Mouse (Mus musculus): ENCODE results near the gene Gm45753. TPM values are rescaled to one million over a fixed set of nuclear protein-coding genes. Genes with fewer than 3 reads are reported as not detected.

Gm45753 gene
- total and polyA plus RNA-seq, 3 experiments, result not detected

- TF ChIP-seq CTCF (IDR thresholded peaks at IDR 0.05) (no peak), POLR2A (IDR thresholded peaks at IDR 0.05; ENCODE audit: insufficient read depth, low read depth, low read length) (no peak), EP300 (IDR thresholded peaks at IDR 0.05; ENCODE audit: insufficient read depth, low read depth, low read length) (no peak)
- 44% methylated on average over 1 of the region's 1 CpGs for WGBS
- Histone ChIP-seq H3K4me1 (ENCODE audit: control insufficient read depth, insufficient read depth, low read length) (no peaks in the 10 kb centered on the region), H3K27ac (no peak overlapping the region), H3K9ac (ENCODE audit: low read depth, low read length) (no peak overlapping the region), H3K36me3 (ENCODE audit: control insufficient read depth, insufficient read depth, low read length) (no peaks in the 10 kb centered on the region), H3K79me2 (replicated peaks; ENCODE audit: control insufficient read depth, insufficient read depth, low read length) (no peaks in the 10 kb centered on the region), H3K27me3 (ENCODE audit: control insufficient read depth, insufficient read depth, low read length) (no peaks in the 10 kb centered on the region), H3K4me3 (no peak overlapping the region)
- intact Hi-C loops (cut with DNase I), result no loop called here
- DNase-seq, result no peak
Measured at GRCm38 (mm10) chr8:45320930-45321329, 12.7 kb upstream of the Gm45753 start.

DNA sequence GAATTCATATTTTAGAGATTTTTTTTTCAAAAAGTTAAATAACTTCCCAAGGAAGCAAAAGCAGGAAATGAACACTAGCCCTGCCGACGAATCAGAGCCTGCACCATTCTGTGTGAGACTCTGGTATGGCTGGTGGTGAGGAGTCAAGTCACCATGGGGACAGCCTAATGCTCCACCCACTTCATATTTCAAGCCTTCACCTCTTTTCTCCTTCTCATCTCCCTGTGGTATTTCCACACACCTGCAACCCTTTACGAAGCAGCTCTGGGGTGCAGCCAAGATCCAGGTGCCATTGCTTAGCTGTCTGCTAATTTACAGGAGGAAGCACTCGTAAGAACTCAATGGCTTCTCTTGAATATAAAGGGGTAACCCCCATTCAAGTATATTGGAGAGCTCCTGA lies 2.7 kb upstream of the Gm45753 start:
- Histone ChIP-seq H3K4me3 (no peak overlapping the region), H3K27ac (no peak overlapping the region), H3K9ac (ENCODE audit: low read depth, low read length) (no peak overlapping the region), H3K36me3 (ENCODE audit: control insufficient read depth, insufficient read depth, low read length) (no peaks in the 10 kb centered on the region), H3K4me1 (ENCODE audit: control insufficient read depth, insufficient read depth, low read length) (no peaks in the 10 kb centered on the region), H3K79me2 (replicated peaks; ENCODE audit: control insufficient read depth, insufficient read depth, low read length) (no peaks in the 10 kb centered on the region), H3K27me3 (ENCODE audit: control insufficient read depth, insufficient read depth, low read length) (no peaks in the 10 kb centered on the region)
- no peak for DNase-seq
- 76% methylated on average over 4 of the region's 4 CpGs for WGBS
- intact Hi-C loops (cut with DNase I), result no loop called here
- TF ChIP-seq EP300 (IDR thresholded peaks at IDR 0.05; ENCODE audit: insufficient read depth, low read depth, low read length), result no peak
- TF ChIP-seq POLR2A (IDR thresholded peaks at IDR 0.05; ENCODE audit: insufficient read depth, low read depth, low read length), result no peak
- no peak for TF ChIP-seq CTCF (IDR thresholded peaks at IDR 0.05)

DNA sequence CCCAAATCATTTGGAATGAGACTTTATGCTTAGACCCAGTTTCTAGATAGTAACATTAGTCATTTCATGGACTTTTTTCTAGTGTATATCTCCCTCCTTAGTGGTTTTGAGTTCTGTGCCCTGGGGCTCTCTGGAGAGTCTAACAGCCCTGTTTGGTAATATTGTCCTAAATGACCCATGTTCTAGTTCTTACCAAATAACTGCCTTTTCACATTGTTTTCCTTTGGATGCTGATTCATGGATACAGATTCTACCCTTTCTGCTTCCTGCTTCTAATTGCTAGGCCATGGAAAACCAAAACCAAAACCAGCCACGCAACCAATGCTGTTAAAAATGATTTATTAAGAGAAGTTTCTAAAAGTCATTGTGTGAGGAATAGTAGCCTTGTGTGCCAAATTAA lies 2.8 kb downstream of the Gm45753 start:
- Histone ChIP-seq H3K9ac (ENCODE audit: low read depth, low read length) (no peak overlapping the region), H3K4me3 (no peak overlapping the region), H3K27ac (no peak overlapping the region), H3K36me3 (ENCODE audit: control insufficient read depth, insufficient read depth, low read length) (no peaks in the 10 kb centered on the region), H3K27me3 (ENCODE audit: control insufficient read depth, insufficient read depth, low read length) (no peaks in the 10 kb centered on the region), H3K79me2 (replicated peaks; ENCODE audit: control insufficient read depth, insufficient read depth, low read length) (no peaks in the 10 kb centered on the region), H3K4me1 (ENCODE audit: control insufficient read depth, insufficient read depth, low read length) (no peaks in the 10 kb centered on the region)
- WGBS, result 90% methylated on average over 1 of the region's 1 CpGs
- TF ChIP-seq CTCF (IDR thresholded peaks at IDR 0.05) (no peak), POLR2A (IDR thresholded peaks at IDR 0.05; ENCODE audit: insufficient read depth, low read depth, low read length) (no peak), EP300 (IDR thresholded peaks at IDR 0.05; ENCODE audit: insufficient read depth, low read depth, low read length) (no peak)
- intact Hi-C loops (cut with DNase I), result no loop called here
- no peak for DNase-seq

- TF ChIP-seq EP300 (IDR thresholded peaks at IDR 0.05; ENCODE audit: insufficient read depth, low read depth, low read length) (no peak), CTCF (IDR thresholded peaks at IDR 0.05) (no peak), POLR2A (IDR thresholded peaks at IDR 0.05; ENCODE audit: insufficient read depth, low read depth, low read length) (no peak)
- Histone ChIP-seq H3K36me3 (ENCODE audit: control insufficient read depth, insufficient read depth, low read length) (no peaks in the 10 kb centered on the region), H3K9ac (ENCODE audit: low read depth, low read length) (no peak overlapping the region), H3K27ac (no peak overlapping the region), H3K4me3 (no peak overlapping the region), H3K27me3 (ENCODE audit: control insufficient read depth, insufficient read depth, low read length) (no peaks in the 10 kb centered on the region), H3K4me1 (ENCODE audit: control insufficient read depth, insufficient read depth, low read length) (no peaks in the 10 kb centered on the region), H3K79me2 (replicated peaks; ENCODE audit: control insufficient read depth, insufficient read depth, low read length) (no peaks in the 10 kb centered on the region)
- intact Hi-C loops (cut with DNase I), result no loop called here
- 83% methylated on average over 3 of the region's 3 CpGs for WGBS
- no peak for DNase-seq
Measured at GRCm38 (mm10) chr8:45304354-45304753, 3.9 kb downstream of the Gm45753 start.

DNA sequence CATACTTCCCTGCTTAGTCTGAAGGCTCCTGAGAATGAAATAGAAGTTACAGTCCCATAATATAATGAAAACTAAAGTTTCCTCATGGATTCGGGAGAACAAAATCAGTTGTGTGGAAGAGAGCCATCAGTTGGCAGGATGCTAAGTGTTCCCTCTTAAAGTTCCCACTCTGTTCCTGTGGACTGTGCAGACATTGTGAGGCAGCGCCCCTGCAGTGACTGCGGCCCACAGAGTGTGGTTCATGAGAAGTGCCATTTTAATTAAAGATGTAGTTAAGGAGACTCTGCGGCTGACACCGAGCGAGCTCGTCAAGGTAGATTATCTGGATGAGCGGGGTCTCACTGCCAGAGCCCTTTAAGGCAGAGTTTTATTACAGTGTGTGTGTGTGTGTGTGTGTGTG lies 5.9 kb downstream of the Gm45753 start:
- H3K9ac ChIP-seq (ENCODE audit: low read depth, low read length), result no peak overlapping the region
- no peaks in the 10 kb centered on the region for H3K27me3 ChIP-seq (ENCODE audit: control insufficient read depth, insufficient read depth, low read length)
- H3K4me3 ChIP-seq, result no peak overlapping the region
- no peak overlapping the region for H3K27ac ChIP-seq
- intact Hi-C loops (cut with DNase I), result no loop called here
- no peak for DNase-seq
- H3K79me2 ChIP-seq (replicated peaks; ENCODE audit: control insufficient read depth, insufficient read depth, low read length), result no peaks in the 10 kb centered on the region
- TF ChIP-seq CTCF (IDR thresholded peaks at IDR 0.05), result no peak
- TF ChIP-seq POLR2A (IDR thresholded peaks at IDR 0.05; ENCODE audit: insufficient read depth, low read depth, low read length), result no peak
- TF ChIP-seq EP300 (IDR thresholded peaks at IDR 0.05; ENCODE audit: insufficient read depth, low read depth, low read length), result no peak
- 83% methylated on average over 8 of the region's 8 CpGs for WGBS
- no peaks in the 10 kb centered on the region for H3K36me3 ChIP-seq (ENCODE audit: control insufficient read depth, insufficient read depth, low read length)
- no peaks in the 10 kb centered on the region for H3K4me1 ChIP-seq (ENCODE audit: control insufficient read depth, insufficient read depth, low read length)

DNA sequence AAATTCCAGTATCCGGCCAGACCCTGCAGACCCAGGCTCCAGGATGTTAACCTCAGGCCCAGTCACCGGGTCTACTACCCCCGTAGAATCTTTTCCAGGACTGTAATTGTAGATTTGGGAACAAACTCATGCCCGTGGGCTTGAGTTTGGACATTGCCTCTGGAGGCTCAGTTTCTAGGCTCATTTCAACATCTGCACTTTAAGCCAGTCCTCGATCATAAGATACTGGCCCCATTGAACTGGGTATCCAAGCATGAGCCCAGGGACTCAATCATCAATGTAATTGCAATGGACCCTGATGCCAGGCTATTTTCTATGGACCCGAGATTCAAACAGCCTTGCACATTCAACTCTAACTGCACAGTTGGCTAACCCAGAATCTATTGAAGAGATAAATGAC lies 13.0 kb downstream of the Gm45753 start:
- no peak for DNase-seq
- Histone ChIP-seq H3K4me1 (ENCODE audit: control insufficient read depth, insufficient read depth, low read length) (no peaks in the 10 kb centered on the region), H3K9ac (ENCODE audit: low read depth, low read length) (no peak overlapping the region), H3K4me3 (no peak overlapping the region), H3K36me3 (ENCODE audit: control insufficient read depth, insufficient read depth, low read length) (no peaks in the 10 kb centered on the region), H3K27ac (no peak overlapping the region), H3K79me2 (replicated peaks; ENCODE audit: control insufficient read depth, insufficient read depth, low read length) (no peaks in the 10 kb centered on the region), H3K27me3 (ENCODE audit: control insufficient read depth, insufficient read depth, low read length) (no peaks in the 10 kb centered on the region)
- intact Hi-C loops (cut with DNase I), result no loop called here
- WGBS, result 68% methylated on average over 6 of the region's 6 CpGs
- TF ChIP-seq CTCF (IDR thresholded peaks at IDR 0.05), result no peak
- TF ChIP-seq EP300 (IDR thresholded peaks at IDR 0.05; ENCODE audit: insufficient read depth, low read depth, low read length), result no peak
- no peak for TF ChIP-seq POLR2A (IDR thresholded peaks at IDR 0.05; ENCODE audit: insufficient read depth, low read depth, low read length)

All from heart, adult 2 months (tissue).